ENCODE assay signal across 14 mouse cellular contexts in the genomic region with DNA sequence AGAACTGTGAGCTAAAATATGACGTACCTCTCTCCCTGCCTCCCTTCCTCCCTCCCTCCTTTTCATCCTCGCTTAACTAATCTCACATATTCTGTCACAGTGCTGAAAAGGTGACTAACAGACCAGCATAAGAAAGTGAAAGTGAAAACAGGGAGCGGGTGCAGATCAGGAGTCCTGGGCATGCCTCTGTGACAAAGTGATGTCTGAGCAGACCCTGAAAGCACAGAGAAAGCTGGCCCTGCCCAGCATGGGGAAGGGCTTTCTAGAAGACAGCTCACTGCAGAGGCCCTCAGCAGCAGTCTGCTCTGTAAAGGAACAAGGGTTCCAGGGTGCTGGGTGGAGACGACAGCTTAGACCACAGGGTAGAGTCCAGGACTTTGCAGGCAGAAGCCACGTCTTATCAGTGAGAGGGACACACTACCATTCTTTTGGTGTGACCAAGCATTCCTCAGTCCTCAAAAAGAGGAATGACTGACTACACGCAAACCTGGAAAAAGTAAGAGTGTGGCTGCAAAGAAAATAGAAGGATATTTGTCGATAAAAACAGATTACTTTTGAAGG. TPM values are rescaled to one million over a fixed set of nuclear protein-coding genes. Genes with fewer than 3 reads are reported as not detected.
DNase-seq lines count a peak whose midpoint lies in the region; ATAC-seq lines count a peak whose summit lies in the region.
"Had no signal": no experiment of that assay in that cellular context is flagged by ENCODE, and none has a peak within 500 bp of the region (broad histone marks: within the 10 kb centered on the region; RNA-seq: fewer than 3 reads in every experiment).

No protein-coding gene starts in this region.

- H3K36me3 ChIP-seq in heart, embryonic 13.5 days = no peaks in the 10 kb centered on the region
- H3K36me3 ChIP-seq in megakaryocyte, embryonic 14.5 days (replicated peaks; ENCODE audit: low read length) = no peaks in the 10 kb centered on the region
- no peaks in the 10 kb centered on the region for H3K36me3 ChIP-seq in kidney, embryonic 16.5 days (ENCODE audit: insufficient read depth, low read length)
- H3K36me3 ChIP-seq: limb, embryonic 10.5 days had no signal

- 58% methylated on average over 7 of the region's 7 CpGs for WGBS in heart, embryonic 13.5 days
- WGBS in kidney, embryonic 16.5 days = 82% methylated on average over 7 of the region's 7 CpGs

- H3K27ac ChIP-seq in heart, embryonic 13.5 days (replicated peaks) = no peak overlapping the region
- no peak overlapping the region for H3K27ac ChIP-seq in kidney, embryonic 16.5 days (ENCODE audit: low read length)
- H3K27ac ChIP-seq: limb, embryonic 10.5 days had no signal

- H3K4me2 ChIP-seq in heart, embryonic 13.5 days = 0 out of 2 replicates have a peak overlapping the region, but pooled peaks have one; percentile 16
- H3K4me2 ChIP-seq in kidney, embryonic 16.5 days (replicated peaks; ENCODE audit: low read depth, low read length) = no peak overlapping the region

- intact Hi-C loops in heart, postnatal 36 days (cut with DNase I) = no loop called here

- DNase-seq in heart, postnatal 36 days = no peak
- DNase-seq in CD4-positive helper T cell, adult 2 months (ENCODE audit: low read depth, low spot score) = peak; percentile 45
- DNase-seq in kidney, postnatal 4 days = no peak
- DNase-seq in layer of hippocampus, adult 8-10 months (ENCODE audit: low spot score in 2 of 2) = no peak
- DNase-seq: kidney, adult 9 months; spleen, adult 18-20 months; thymus, postnatal 4 days had no signal

- H3K9ac ChIP-seq in heart, embryonic 13.5 days = no peak overlapping the region
- H3K9ac ChIP-seq in kidney, embryonic 16.5 days (replicated peaks; ENCODE audit: low read length) = no peak overlapping the region

- H3K9me3 ChIP-seq in heart, embryonic 13.5 days = no peaks in the 10 kb centered on the region
- no peaks in the 10 kb centered on the region for H3K9me3 ChIP-seq in megakaryocyte, embryonic 14.5 days
- H3K9me3 ChIP-seq in kidney, embryonic 16.5 days (ENCODE audit: low read length) = no peaks in the 10 kb centered on the region
- H3K9me3 ChIP-seq: limb, embryonic 10.5 days had no signal

- H3K4me1 ChIP-seq in heart, embryonic 13.5 days = peaks cover 32% of the 10 kb centered on the region
- H3K4me1 ChIP-seq in megakaryocyte, embryonic 14.5 days = peaks cover 7% of the 10 kb centered on the region; the same call in 1 of the 2 replicates
- H3K4me1 ChIP-seq in kidney, embryonic 16.5 days (ENCODE audit: insufficient read depth, low read length) = 0 out of 2 replicates have a peak, but pooled peaks cover 2% of the 10 kb centered on the region

- no peak for ATAC-seq in heart, embryonic 13.5 days (ENCODE audit: extremely low read depth, insufficient number of reproducible peaks, low FRiP score, low TSS enrichment)
- peak; percentile 72 for ATAC-seq in common myeloid progenitor, adult 5-6 weeks (replicated peaks; ENCODE audit: low read depth, poor library complexity, severe bottlenecking)
- ATAC-seq in kidney, embryonic 16.5 days (ENCODE audit: low FRiP score, low TSS enrichment) = no peak
- ATAC-seq: forebrain, embryonic 14.5 days; Patski had no signal

- peaks cover 10% of the 10 kb centered on the region for H3K27me3 ChIP-seq in heart, embryonic 13.5 days (replicated peaks)
- H3K27me3 ChIP-seq in megakaryocyte, embryonic 14.5 days (replicated peaks) = peaks cover 33% of the 10 kb centered on the region
- H3K27me3 ChIP-seq in kidney, embryonic 16.5 days (ENCODE audit: insufficient read depth, low read length) = peaks cover 4% of the 10 kb centered on the region; the same call in 1 of the 2 replicates
- H3K27me3 ChIP-seq: Patski had no signal

- H3K4me3 ChIP-seq in heart, embryonic 13.5 days = no peak overlapping the region
- peak overlapping the region; percentile 77 for H3K4me3 ChIP-seq in megakaryocyte, embryonic 14.5 days (replicated peaks)
- H3K4me3 ChIP-seq in kidney, embryonic 16.5 days (ENCODE audit: low read length) = no peak overlapping the region
- H3K4me3 ChIP-seq: limb, embryonic 10.5 days had no signal

RNA-seq across cellular contexts. Expression of a gene that starts 7.7 kb away (rescaled TPM):
- polyA plus RNA-seq in heart, embryonic 13.5 days (2015; fragmentation: Nextera tagmentation; extraction: Ambion mirVana) = 2.0 and 2.1 TPM in 2 replicates
- total RNA-seq in heart, postnatal 36 days (2021) = 100 to 1,000 TPM; 117 to 127 TPM
- total RNA-seq in common myeloid progenitor, adult 5-6 weeks (2017) = under 0.01 and 0.19 TPM in 2 replicates
- not detected in 2 replicates for polyA plus RNA-seq in megakaryocyte, embryonic 14.5 days (2012; ENCODE audit: insufficient read depth, low replicate concordance)
- polyA plus RNA-seq in kidney, embryonic 16.5 days (2015; fragmentation: Nextera tagmentation; extraction: Ambion mirVana) = 1.4 and 1.8 TPM in 2 replicates
- total RNA-seq in layer of hippocampus, adult 8-10 months (2022) = 10 to 100 TPM; 33.5 to 41.2 (median 37.6) TPM

Comparison
In these comparisons a context has a peak if more than half of its experiments do, and no peak if none do; other contexts are left out.
1. RNA of a gene that starts 7.7 kb away (total RNA-seq): 117 to 127 TPM in heart, postnatal 36 days and 33.5 to 41.2 TPM in layer of hippocampus, adult 8-10 months; under 0.01 to 0.19 TPM in common myeloid progenitor, adult 5-6 weeks; every median in the first group is over 10 times any median in the second.